Mouse (Mus musculus) cerebellum, adult 2 months (tissue): ENCODE data around the gene Serpina11.

Experiments used
- CTCF ChIP-seq: fragments of 200-500 bp; IDR thresholded peaks from 2 replicates; pipeline ENCODE4 v1.5.1; 2011; ENCODE audit warnings: low read depth, mild to moderate bottlenecking, control low read depth, low read length, moderate library complexity, borderline replicate concordance; ENCODE audit not compliant: insufficient read depth
- POLR2A ChIP-seq: fragments of 200-500 bp; IDR thresholded peaks from 2 replicates; pipeline ENCODE4 v1.6.1; 2011; ENCODE audit warnings: low read length, control low read depth, borderline replicate concordance; ENCODE audit not compliant: insufficient read depth

DNA sequence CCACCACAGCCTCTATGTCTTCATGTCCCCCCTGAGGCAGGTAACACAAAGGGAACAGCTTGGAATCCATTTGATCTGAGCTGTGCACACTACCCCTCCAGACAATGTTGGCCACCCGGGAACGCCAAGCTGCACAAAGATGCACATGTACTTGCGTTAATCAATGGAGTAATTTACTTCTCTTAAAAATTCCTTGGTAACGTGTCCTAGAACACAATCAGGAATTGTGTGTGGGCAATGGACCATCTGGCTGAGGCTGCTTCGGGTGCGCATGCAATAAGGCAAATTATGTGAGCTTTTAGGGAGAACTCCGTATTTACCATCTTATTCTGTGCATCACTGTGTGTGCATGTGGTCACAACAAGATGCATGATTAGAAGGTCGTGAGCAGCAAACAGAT, 9.9 kb upstream of the Serpina11 start:
- TF ChIP-seq POLR2A (no peak), CTCF (no peak)
